Mouse (Mus musculus): ENCODE measurements at regions not wholly inside any gene's neighbourhood (a gene's known extent, or its start where the extent isn't known, plus 50 kb on each side); places are given as distances from the start of the nearest gene placed in this dataset.

DNA sequence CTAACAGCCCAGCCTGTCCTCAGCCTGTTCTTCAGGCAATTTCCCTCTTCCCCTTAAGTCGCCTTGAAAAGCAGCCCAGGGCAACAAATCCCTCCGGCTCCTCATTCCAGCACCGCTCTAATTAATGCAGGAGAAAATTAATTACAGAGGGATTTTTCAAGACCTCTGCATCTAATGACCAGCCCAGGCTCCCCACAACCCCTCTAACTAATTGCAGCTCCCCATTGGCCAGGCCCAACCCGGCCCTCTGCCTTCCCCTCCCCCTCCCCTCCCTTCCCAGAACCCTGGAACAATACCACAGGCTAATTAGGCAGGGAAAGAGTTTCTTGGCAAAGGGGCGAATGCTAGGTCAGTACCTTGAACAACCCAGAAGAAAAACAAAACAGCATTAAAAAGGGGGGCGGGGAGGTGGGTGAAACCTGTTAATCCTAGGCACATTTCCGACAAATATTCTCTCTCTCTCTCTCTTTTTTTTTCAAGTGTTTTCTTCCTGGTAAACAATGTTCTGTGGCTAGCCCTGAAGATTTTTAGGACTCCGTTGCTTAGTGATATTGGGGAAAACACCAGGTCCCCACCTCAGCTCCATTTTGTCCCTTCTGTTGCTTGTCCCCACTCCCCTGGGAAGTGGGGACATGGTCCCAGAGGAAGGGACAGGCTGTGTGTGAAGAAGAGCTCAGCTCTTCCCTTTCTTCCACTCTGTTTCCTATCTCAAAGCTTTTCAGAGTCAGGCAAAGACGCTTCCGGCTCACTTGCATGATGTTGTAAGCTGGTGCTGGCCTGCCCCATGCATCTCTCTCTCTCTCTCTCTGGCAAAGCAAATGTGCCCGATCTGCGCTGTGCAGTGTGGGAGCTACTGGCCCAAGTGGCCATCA, 195.1 kb downstream of the Sox9 start:
- in situ Hi-C loops (cut with MboI; ENCODE audit: unreplicated experiment in 2 of 2), result no loop called here

DNA sequence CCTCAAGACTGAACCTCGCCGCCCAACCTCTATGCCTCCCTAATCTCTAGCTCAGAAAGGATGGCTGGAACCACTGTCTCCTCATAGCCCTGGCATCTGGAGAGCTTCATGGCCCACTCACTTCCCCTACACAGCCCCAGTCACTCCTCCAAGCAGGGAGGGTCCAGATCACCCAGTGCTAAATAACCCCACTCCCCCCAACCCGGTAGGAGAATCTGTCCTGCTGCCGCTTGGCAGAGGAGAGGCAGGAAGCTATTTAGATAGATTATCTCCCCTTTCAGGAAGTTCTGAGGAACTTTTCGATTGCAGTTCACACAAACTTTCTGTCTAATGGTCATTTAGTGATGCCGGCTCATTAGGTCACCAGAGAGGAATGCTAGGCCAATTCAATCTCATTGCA, 196.9 kb downstream of the Sox9 start:
- in situ Hi-C loops (cut with MboI; ENCODE audit: unreplicated experiment in 2 of 2), result no loop called here

DNA sequence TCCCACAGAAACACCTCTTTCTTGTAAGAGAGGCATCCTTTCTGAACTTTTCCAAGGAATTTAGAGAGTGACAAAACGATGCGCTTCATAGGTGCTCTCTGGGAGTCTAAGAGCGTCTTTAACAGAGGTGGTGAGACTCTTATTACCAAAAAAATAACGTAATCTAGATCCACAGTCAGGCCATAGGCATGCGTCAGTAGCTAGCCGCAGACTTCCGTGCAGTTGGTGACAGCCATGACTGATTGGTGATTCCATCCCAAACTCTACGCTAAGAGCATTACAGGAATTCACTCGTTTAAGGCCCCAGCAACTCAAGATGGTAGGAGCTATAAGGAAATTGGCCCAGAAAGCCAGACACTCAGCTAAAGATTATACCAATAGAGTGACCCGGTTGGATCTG, 197.4 kb downstream of the Sox9 start:
- in situ Hi-C loops (cut with MboI; ENCODE audit: unreplicated experiment in 2 of 2), result no loop called here

DNA sequence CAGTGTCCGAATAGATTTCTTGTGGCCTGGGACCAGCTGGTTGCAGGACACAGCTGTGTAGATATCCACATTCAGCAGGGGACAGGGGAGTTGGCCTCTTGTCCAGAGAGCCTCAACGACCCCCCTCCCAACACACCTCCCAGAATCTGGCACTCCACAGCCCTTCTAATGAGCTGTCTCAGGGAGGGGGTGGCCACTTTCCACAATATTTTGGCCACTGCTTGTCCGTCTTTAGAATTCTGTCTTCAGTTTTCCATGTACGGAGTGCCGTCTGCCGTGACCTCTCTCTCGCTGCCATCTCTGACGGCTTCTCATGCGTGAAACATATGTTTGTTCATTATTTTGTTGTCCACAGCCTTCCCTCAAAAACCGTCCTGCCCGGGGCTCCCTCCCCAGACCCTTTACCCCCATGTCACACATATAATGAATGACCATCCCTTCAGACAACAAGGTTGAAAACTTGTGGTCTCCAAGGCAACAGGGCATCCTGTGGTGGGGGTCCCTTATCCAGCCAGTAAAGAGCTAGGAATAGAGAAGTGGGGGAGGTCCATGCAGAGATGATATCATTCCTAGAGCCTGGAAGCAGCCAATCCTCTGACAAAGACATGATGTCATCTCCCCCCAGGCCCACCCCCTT, 200.3 kb downstream of the Sox9 start:
- in situ Hi-C loops (cut with MboI; ENCODE audit: unreplicated experiment in 2 of 2), result no loop called here

DNA sequence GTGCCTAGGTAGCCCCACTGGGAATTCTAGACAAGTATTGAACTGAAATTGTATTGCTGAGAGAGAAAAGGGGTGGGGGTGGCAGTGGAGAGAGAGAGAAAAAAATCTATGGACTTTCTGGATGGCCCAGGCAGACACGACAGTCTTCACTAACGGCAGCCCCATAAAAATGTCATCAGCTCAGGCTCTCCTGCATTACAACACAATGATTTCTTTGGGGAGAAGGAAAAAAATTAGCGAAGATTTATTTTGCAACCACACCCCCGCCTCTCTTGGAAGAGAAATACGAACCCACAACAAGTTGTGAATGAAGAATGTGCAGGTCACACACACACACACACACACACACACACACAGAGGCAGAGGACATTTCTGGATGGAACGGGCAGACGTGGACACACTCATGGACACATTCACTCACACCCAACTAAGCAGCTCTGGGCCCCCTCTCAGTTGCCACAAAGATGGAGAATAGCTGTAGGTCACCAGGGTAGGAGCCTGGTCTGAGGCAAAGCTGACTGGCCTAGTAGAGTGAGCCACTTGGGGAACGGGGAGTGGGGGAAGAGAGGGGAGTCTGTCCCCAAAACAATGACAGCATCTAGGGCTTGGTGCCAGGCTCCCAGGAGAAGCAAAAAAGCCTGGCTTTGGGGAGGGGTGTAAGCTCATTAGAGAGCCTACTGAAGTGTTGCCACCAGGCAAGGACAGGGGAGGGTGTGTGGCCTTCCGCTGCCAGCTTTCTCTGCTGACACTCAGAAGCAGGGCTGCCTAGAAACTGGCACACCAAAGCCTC, 201.0 kb downstream of the Sox9 start:
- in situ Hi-C loops (cut with MboI; ENCODE audit: unreplicated experiment in 2 of 2), result no loop called here

DNA sequence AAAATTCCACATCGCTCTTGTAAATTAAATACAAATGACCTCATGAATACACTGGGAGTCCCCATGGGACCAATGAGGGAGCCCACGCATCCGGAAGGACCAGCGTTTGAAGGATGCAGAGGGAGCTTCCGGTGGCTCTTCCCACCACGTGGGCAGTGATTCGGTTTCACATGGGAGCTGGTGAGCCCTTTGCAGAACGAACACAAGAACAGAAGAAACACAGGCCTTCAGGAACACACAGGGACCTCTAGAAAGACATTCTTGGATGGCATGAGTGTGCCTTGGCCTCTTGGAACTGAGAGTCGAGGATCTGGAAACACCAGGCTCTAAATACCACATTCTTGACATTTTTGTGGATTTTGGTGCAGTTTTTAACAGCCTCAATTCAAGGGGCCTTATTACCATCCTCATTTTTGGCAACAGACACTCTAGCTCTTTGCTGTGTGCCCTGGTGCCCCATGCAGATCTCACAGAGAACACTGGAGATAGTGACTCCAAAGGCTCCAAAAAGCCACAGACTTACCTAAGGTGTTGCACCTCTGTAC, 204.1 kb downstream of the Sox9 start:
- in situ Hi-C loops (cut with MboI; ENCODE audit: unreplicated experiment in 2 of 2), result no loop called here

DNA sequence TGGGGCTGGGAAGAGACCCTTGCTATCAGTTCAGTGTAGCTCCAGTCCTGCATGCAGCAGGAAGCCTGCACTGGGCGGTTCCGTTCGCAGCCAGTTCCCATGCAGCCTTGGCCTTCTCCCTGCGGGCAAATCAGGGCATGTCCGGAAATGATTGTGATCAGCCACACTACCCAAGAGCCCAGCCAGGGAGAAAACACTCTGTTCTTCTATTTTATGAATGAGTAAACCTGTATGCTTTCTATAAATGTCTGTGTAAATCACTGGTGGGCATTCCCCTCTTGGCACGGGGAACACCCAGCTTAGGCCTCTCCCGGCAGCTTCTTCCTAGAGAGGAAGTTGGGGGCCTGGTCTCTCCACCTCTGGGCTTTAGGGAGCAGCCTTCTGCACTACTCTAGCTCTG, 205.8 kb downstream of the Sox9 start:
- in situ Hi-C loops (cut with MboI; ENCODE audit: unreplicated experiment in 2 of 2), result no loop called here

DNA sequence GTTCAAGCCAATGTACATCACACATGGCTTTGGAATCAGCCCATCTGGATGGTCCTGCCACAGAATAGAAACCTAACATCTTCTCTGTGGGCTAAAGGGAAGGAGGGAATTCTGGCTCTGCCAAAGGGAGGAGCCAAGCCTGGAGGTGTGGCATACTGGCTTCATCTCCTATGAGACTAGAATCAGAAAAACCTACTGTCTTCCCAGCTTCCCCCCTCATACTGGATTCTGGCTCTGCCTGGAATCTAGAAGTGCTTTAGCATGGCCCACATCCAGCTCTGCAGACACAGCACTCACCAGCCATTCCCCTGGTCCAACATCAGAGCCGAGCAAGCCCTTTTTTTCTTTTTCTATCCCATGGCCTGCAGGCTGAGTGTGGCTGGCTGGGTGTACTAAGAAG, 206.9 kb downstream of the Sox9 start:
- in situ Hi-C loops (cut with MboI; ENCODE audit: unreplicated experiment in 2 of 2), result no loop called here

DNA sequence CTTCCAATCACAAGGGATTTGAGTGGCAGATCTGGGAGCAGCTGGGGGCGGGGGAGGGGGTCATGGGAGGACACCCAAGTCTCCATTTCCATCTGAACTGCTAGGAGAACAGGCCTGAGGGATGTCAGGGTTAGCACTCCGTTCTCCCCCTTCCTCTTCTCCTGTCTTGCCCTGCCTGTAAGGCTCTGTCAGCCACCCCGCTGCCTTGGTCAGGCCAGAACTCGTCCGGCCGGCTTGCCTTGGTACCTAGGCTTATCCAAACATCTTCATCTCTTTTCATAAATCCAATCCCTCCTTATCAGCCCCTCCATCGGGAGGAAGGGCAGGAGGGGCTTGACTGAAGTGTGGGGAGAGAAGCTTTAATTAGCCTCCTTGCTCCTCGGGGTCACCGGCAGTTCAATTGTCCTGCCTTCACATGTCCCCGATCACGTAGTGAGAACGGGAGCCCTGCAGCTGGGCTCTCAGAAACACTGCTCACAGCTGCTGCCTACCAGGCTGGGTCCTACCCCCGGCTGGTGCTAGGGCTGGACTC, 208.0 kb downstream of the Sox9 start:
- in situ Hi-C loops (cut with MboI; ENCODE audit: unreplicated experiment in 2 of 2), result no loop called here

DNA sequence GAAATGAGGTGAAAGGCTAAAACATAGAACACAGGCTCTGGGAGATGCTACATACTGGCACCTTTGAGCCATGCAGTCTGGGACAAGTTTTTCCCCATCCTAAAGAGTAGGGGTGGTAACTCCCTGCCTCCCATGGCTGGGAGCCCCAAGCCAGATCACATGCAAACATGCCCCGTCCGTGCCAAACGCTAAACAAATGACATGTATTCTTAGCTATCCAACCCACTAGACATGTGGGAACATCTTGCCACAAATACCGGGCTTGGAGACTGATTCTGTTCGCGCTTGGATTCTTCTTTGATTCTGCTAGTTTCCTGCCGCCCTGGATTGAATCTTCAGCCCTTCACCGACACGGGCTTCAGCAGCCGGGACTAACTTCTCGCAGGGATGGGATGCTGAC, 208.7 kb downstream of the Sox9 start:
- in situ Hi-C loops (cut with MboI; ENCODE audit: unreplicated experiment in 2 of 2), result no loop called here

DNA sequence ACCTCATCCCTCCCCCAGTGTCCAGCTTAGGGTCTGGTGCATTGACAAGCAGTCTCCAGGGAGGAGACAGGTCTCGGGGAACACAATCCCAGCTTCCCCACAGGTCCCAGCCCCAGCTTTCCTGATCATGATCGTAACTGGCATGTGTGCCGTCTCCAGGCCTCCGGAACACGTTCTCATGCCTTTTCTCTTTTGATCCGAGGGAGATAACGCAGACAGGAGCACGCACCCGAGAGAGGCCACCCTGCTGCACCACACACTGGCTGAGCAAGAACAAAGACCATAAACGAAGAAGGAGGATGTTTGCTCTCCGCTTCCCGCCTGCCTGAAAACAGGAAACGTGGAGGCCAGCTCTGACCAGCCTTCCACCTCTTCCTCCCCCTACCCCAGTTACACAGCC, 209.8 kb downstream of the Sox9 start:
- in situ Hi-C loops (cut with MboI; ENCODE audit: unreplicated experiment in 2 of 2), result no loop called here

DNA sequence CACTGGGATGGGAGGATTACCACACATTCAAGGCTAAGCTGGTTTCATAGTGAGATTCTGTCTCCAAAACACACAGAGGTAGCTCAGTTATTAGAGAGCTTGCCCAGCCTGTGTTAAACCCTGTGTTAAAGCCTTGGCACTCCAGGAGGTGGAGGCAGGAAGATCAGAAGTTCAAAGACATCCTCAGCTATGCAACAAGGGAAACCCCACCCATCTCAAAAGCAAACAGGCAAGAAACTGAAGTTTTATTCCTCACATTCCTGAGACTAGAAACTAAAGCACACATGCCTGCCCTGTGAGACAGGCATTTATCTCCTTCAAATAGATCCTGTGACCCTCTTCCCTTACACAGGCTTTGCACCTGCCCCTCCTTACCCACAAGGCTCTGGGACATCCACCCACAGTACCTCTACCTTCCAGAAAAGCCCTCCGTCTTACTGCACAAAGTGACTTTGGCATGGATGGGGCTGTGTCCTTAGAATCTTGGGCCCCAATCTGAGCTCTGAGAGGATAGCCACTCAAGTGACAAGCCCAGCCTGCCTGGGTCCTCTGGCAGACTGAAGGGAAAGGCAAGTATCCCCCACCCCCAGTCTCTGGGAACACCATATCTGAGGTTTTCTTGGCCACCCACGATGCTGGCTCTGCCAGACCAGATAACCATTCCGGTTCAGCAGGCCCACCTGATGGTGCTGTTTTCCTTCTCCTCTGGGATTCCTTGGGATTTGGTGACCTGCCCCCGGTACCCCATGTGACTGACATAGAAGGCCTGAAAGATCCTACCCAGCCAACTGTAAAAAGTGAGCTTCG, 217.0 kb downstream of the Sox9 start:
- in situ Hi-C loops (cut with MboI; ENCODE audit: unreplicated experiment in 2 of 2), result no loop called here

DNA sequence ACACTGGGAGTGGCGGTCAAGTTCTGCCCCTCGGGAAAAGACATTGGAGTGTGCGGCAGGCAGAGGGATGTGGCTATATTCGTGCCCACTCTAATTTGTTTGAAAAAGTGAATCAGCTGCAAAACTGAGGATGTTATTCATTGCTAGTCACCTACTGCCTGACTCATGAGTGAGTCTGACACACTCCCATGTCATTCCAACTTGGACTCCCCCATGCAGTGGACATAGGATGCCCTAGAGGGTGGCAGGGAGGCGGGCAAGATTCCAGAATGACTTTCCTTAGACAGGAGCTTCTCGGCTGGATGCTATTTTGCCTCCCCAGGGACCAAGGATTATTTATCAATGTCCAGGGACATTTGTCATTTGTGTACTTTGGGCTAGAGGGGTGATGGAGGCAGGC, 219.0 kb downstream of the Sox9 start:
- in situ Hi-C loops (cut with MboI; ENCODE audit: unreplicated experiment in 2 of 2), result no loop called here

DNA sequence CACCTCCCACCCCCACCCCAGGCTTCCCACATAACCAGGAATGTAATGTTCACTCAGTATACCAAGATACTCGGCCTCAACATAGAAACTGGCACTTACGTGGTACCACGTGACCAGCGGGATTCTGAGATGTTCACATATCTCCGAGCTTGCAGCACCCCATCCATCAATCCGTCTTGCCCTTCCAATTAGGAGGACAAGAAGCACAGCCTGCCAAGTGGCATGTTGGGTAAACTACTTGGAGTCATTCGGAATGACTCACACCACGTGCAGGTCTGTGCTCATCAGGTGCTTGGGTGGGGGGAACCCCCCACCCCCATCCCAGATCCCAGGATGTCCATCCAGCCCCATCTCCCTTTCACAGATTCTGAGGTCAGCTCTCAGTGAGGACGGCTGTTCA, 223.9 kb downstream of the Sox9 start:
- in situ Hi-C loops (cut with MboI; ENCODE audit: unreplicated experiment in 2 of 2), result no loop called here

DNA sequence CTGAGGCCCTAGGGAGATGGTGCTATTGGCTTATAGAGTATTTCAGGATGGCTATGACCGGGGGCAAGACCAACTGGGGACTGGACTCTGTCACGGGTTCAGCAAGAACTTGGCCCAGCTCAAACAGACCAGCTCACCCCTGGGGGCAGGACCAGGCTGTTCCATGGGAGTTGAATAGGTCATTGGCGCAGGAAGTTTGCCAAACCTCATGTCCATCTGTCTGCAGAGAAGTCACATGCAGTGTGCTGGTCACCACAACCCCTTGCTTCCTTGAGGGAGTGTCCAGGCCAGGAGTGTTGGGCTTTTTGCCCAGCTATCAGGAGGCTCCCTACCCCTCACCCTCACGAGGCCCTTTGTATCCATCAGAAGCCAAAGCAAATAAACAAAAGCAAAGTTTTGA, 226.5 kb downstream of the Sox9 start:
- in situ Hi-C loops (cut with MboI; ENCODE audit: unreplicated experiment in 2 of 2), result no loop called here

DNA sequence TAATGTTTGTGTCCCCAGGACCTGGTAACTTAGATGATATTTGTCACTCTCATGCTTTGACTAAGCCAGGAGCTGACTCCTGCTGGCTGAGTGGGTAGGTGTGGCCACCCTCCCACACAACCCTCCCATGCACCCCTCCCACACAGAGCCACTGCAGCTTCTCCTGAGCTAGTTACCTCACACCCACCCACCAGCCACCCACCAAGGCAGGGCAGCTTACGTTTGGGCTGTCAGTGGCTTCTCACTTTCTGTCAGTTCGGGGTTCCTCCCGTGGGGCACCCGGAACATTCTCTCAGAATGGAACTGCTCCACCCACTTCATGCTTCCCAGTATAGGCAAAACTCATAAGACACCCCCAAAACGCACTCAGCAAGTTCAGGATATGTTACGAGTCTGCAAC, 227.4 kb downstream of the Sox9 start:
- in situ Hi-C loops (cut with MboI; ENCODE audit: unreplicated experiment in 2 of 2), result no loop called here

DNA sequence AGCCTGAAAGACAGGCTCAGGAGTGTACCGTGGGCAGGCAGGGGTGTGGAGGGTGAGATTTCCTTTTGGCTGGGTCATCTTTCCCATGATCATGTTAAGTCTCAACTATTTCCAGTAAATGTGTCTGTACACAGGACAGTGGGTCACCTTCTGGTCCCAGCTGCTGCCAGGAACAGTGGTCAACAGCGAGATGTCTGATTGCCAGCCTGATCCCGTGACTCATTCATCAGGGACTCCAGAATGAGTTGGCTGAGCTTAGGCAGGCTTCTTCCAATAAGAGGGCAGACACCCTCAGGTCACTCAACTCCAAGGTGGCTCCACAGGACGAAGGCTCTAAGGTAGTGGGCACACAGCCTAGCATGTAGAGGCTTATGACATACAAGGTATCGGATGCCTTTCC, 228.9 kb downstream of the Sox9 start:
- in situ Hi-C loops (cut with MboI; ENCODE audit: unreplicated experiment in 2 of 2), result no loop called here

DNA sequence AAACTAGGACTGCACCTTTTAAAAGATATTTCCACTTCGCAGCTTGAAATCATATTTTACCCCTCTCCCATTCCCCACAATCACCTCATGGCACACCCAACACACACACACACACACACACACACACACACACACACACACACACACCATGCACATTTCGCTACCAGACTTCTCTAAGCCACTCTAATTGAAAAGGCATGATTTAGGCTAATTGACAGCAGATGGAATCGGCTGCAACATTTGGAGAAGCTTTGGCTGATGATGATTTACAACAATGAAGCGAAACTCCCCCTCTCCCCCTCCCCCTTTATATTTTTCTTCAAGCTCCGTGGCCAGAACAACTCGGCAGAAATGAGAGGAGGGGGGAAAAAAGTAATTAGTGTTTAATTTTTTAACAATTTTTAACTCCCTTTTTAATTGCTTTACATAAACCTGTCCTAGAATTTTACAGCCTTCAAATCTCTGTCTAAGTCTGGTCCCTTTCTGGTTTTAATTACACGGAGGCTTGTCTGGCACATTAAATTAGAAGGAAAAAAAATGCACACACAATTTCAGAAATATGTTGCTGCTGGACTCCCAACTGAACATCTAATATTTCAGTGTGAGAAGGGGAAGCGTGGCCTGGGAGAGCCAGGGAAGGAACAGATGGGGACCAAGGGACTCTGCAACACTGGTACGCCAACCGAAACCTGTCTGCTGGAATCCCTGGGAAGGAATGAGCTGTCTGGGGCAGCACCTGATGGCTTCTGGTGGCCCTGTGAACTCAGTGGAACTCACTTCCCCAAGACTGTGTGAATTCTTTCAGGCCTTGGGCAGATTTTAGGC, 232.4 kb downstream of the Sox9 start:
- in situ Hi-C loops (cut with MboI; ENCODE audit: unreplicated experiment in 2 of 2), result no loop called here

DNA sequence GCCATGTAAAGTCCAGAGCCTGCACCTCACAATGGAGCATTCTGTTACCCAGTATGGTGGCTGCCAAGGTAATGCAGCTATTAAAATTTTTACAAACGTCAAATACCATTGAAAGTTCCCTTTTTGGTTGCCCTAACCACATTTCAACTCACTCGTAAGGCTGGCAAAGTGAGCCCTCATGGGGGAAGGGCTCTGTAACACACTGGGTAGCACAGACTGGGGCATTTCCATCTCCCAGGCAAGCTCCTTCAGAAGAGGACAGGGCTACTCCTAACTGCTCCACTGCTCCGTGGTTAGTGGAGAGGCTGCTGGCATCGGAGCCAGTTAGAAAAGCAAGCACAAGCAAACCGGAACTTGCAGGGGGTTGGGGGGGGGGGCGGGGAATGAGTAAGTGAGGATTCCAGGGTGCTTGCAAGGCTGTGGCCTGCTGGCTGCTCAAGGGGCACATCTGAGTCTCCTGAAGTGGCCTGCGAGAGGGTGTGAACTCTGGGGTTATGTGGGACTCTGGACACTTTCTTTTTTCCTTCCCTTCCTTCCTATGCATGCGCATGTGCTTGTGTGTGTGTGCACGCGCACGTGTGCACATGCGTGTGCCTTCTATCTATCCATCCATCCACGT, 233.8 kb downstream of the Sox9 start:
- in situ Hi-C loops (cut with MboI; ENCODE audit: unreplicated experiment in 2 of 2), result no loop called here
